Mouse (Mus musculus) megakaryocyte, embryonic 14.5 days (primary cell): ENCODE data around the gene Wdr48.

ENCODE experiments used
- FLI1 ChIP-seq: IDR thresholded peaks from 2 replicates; pipeline ENCODE4 v1.6.1; 2012; ENCODE audit warnings: low read length, inconsistent platforms, mixed read lengths
- GATA1 ChIP-seq: IDR thresholded peaks from 3 replicates; pipeline ENCODE4 v1.6.1; 2012; ENCODE audit warnings: mixed read lengths, low read length, inconsistent platforms, borderline replicate concordance

GRCm38 (mm10) chr9:119925729-119926128 is 31.1 kb downstream of the Wdr48 start:
- TF ChIP-seq GATA1 (no peak), FLI1 (no peak)
